Mouse (Mus musculus) gastrocnemius, adult 2 months (tissue): ENCODE measurements around the gene Elmo1. TPM values are rescaled to one million over a fixed set of nuclear protein-coding genes. Genes with fewer than 3 reads are reported as not detected.

ENCODE experiments used
- DNase-seq: peaks from one replicate; pipeline ENCODE4 v3.0.0; 2022
- H3K27ac ChIP-seq: fragments of 200-600 bp; 2 replicates; pipeline ENCODE4 v1.8.1; 2022; ENCODE audit warnings: mild to moderate bottlenecking
- H3K4me3 ChIP-seq: fragments of 200-600 bp; 2 replicates; pipeline ENCODE4 v1.8.1; 2022; ENCODE audit warnings: mild to moderate bottlenecking, moderate library complexity
- CTCF ChIP-seq: fragments of 200-600 bp; IDR thresholded peaks from 2 replicates; pipeline ENCODE4 v1.8.1; 2022; ENCODE audit warnings: antibody characterized with exemption, mild to moderate bottlenecking, moderate library complexity
- intact Hi-C: fragments of 180-260 bp; cut with DNase I; formaldehyde crosslinking; loops from one replicate; pipeline ENCODE4 v1.15.1; 2025
- total RNA-seq, 2 experiments: library from RNA; stranded (reverse); gene quantifications; 2 replicates each; pipeline ENCODE4 v1.2.3; 2021

The Elmo1 gene
- total RNA-seq, 2 experiments from 2014 or later = 4.1 to 4.3 TPM

- intact Hi-C loops = no loop called here
- DNase-seq = no peak
- peak overlapping the region; percentile 84; the same call in 1 of the 2 replicates for H3K27ac ChIP-seq
- no peak for TF ChIP-seq CTCF
- H3K4me3 ChIP-seq = no peak overlapping the region
These were observed 217.0 kb downstream of the Elmo1 start for GRCm38 (mm10) chr13:20307381-20307780.

- Histone ChIP-seq H3K4me3 (no peak overlapping the region), H3K27ac (no peak overlapping the region)
- peak; percentile 90 for TF ChIP-seq CTCF
- intact Hi-C loops = loop anchor here (1.0 to 10.0 kb wide), 4 partner anchors 160 to 846 kb away; no protein-coding TSS in a partner anchor
- DNase-seq = peak; percentile 81
These were observed 221.2 kb downstream of the Elmo1 start for GRCm38 (mm10) chr13:20311612-20312011.

- Histone ChIP-seq H3K27ac (no peak overlapping the region), H3K4me3 (no peak overlapping the region)
- intact Hi-C loops = loop anchor here (5.0 to 10.0 kb wide), 2 partner anchors 251 to 844 kb away; no protein-coding TSS in a partner anchor
- TF ChIP-seq CTCF = no peak
- DNase-seq = no peak
These were observed 222.9 kb downstream of the Elmo1 start for GRCm38 (mm10) chr13:20313345-20313744.

- Histone ChIP-seq H3K4me3 (no peak overlapping the region), H3K27ac (no peak overlapping the region)
- DNase-seq = no peak
- no peak for TF ChIP-seq CTCF
- intact Hi-C loops = loop anchor here (10.0 kb wide), 1 partner anchor 249 kb away; no protein-coding TSS in a partner anchor
These were observed 225.7 kb downstream of the Elmo1 start for GRCm38 (mm10) chr13:20316139-20316538.

- no peak for TF ChIP-seq CTCF
These were observed 228.3 kb downstream of the Elmo1 start for GRCm38 (mm10) chr13:20318615-20319219.

GRCm38 (mm10) chr13:20320232-20320631 is 229.8 kb downstream of the Elmo1 start:
- no peak overlapping the region for H3K4me3 ChIP-seq
- TF ChIP-seq CTCF = no peak; the same call in 1 of the 2 replicates
- intact Hi-C loops = no loop called here
- H3K27ac ChIP-seq = no peak overlapping the region
- no peak for DNase-seq

More at GRCm38 (mm10) chr13:20318615-20319219, 228.3 kb downstream of the Elmo1 start:
- Histone ChIP-seq H3K27ac (no peak overlapping the region), H3K4me3 (no peak overlapping the region)
- intact Hi-C loops = loop anchor here (10.0 kb wide), 1 partner anchor 246 kb away; no protein-coding TSS in a partner anchor
- DNase-seq = no peak

GRCm38 (mm10) chr13:20323478-20323877 is 233.1 kb downstream of the Elmo1 start:
- no peak for TF ChIP-seq CTCF
- Histone ChIP-seq H3K4me3 (no peak overlapping the region), H3K27ac (no peak overlapping the region)
- DNase-seq = no peak
- intact Hi-C loops = no loop called here

GRCm38 (mm10) chr13:20327064-20327463 is 236.7 kb downstream of the Elmo1 start:
- no peak overlapping the region for H3K4me3 ChIP-seq
- no peak overlapping the region for H3K27ac ChIP-seq
- TF ChIP-seq CTCF = no peak
- no peak for DNase-seq
- intact Hi-C loops = no loop called here

GRCm38 (mm10) chr13:20327975-20328374 is 237.6 kb downstream of the Elmo1 start:
- TF ChIP-seq CTCF = no peak
- Histone ChIP-seq H3K27ac (no peak overlapping the region), H3K4me3 (no peak overlapping the region)
- intact Hi-C loops = no loop called here
- DNase-seq = no peak

GRCm38 (mm10) chr13:20328672-20329071 is 238.3 kb downstream of the Elmo1 start:
- DNase-seq = no peak
- Histone ChIP-seq H3K4me3 (no peak overlapping the region), H3K27ac (no peak overlapping the region)
- intact Hi-C loops = no loop called here
- TF ChIP-seq CTCF = no peak

- Histone ChIP-seq H3K4me3 (no peak overlapping the region), H3K27ac (no peak overlapping the region)
- no peak for TF ChIP-seq CTCF
- intact Hi-C loops = no loop called here
- DNase-seq = no peak
These were observed 240.6 kb downstream of the Elmo1 start for GRCm38 (mm10) chr13:20330954-20331353.

GRCm38 (mm10) chr13:20335051-20335888 is 244.9 kb downstream of the Elmo1 start:
- no peak for DNase-seq
- intact Hi-C loops = no loop called here
- H3K4me3 ChIP-seq = no peak overlapping the region
- H3K27ac ChIP-seq = no peak overlapping the region
- TF ChIP-seq CTCF = no peak

- H3K27ac ChIP-seq = no peak overlapping the region
- DNase-seq = no peak
- H3K4me3 ChIP-seq = no peak overlapping the region
- TF ChIP-seq CTCF = no peak
- intact Hi-C loops = no loop called here
These were observed 245.6 kb downstream of the Elmo1 start for GRCm38 (mm10) chr13:20335889-20336497.
